Mouse (Mus musculus): ENCODE data around the gene Ltbp4. TPM values are rescaled to one million over a fixed set of nuclear protein-coding genes. Genes with fewer than 3 reads are reported as not detected.

The Ltbp4 gene
- total and polyA plus RNA-seq, 3 experiments: 2.9 to 14.2 TPM; not detected in 1

DNA sequence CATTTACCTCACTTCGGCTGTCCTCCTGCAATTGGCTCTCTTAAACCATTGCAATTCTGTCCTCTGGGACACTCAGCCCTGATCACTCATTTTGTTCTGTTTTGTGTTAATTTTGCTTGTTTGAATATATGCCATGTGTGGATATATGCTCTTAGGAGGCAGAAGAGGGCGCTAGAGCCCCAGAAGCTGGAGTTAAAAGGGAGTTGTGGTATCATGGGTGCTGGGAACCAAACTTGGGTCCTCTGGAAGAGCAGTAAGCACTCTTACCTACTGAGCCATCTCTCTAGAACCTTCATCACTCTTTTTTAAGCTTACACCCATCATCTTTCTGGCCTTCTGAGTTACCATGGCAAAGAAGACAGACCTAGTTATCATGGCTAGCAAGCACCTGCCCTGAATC lies 21.7 kb upstream of the Ltbp4 start:
- TF ChIP-seq SMC3 (IDR thresholded peaks at IDR 0.05; ENCODE audit: low read depth, low read length) (no peak), RCOR1 (IDR thresholded peaks at IDR 0.05; ENCODE audit: low read depth, low read length) (no peak), RAD21 (IDR thresholded peaks at IDR 0.05; ENCODE audit: low read depth, low read length) (peak; percentile 15), POLR2A (IDR thresholded peaks at IDR 0.05; ENCODE audit: control insufficient read depth in 1 of 2, insufficient read depth in 1 of 2, low read depth in 1 of 2, low read length in 2 of 2, poor library complexity in 1 of 2) (no peak), HCFC1 (IDR thresholded peaks at IDR 0.05; ENCODE audit: low read depth, low read length) (no peak), SIN3A (IDR thresholded peaks at IDR 0.05; ENCODE audit: low read length) (no peak), ELF1 (IDR thresholded peaks at IDR 0.05; ENCODE audit: low read depth, low read length) (no peak), ETS1 (IDR thresholded peaks at IDR 0.05; ENCODE audit: low read depth, low read length) (no peak), POLR2AphosphoS5 (IDR thresholded peaks at IDR 0.05; ENCODE audit: borderline replicate concordance, low read depth, low read length) (no peak), TBP (IDR thresholded peaks at IDR 0.05; ENCODE audit: low read depth, low read length) (no peak), CTCF (IDR thresholded peaks at IDR 0.05 in 2 of 3, conservative IDR thresholded peaks at IDR 0.05 in 1 of 3; ENCODE audit: control insufficient read depth in 1 of 3, insufficient read depth in 1 of 3, low read depth in 2 of 3, low read length in 3 of 3, poor library complexity in 1 of 3, severe bottlenecking in 1 of 3) (peak in 2 of 3 experiments; percentile 17 to 22; a peak in 3 of 6 replicates)
- no peak overlapping the region for H3K27ac ChIP-seq (ENCODE audit: control insufficient read depth, low read depth, low read length)
- H3K4me1 ChIP-seq (ENCODE audit: control insufficient read depth in 1 of 2, insufficient read depth in 2 of 2, low read length in 2 of 2): peaks cover 4 to 17% of the 10 kb centered on the region in 2 experiments
- no peak for DNase-seq (ENCODE audit: low read depth, low spot score)
- peaks cover 0 to 17% of the 10 kb centered on the region in 2 experiments; a peak in 2 of 4 replicates for H3K36me3 ChIP-seq (ENCODE audit: control insufficient read depth in 1 of 2, insufficient read depth in 2 of 2, low read length in 2 of 2)
- no peaks in the 10 kb centered on the region for H3K9me3 ChIP-seq (replicated peaks; ENCODE audit: insufficient read depth, low read length)
- H3K79me2 ChIP-seq (ENCODE audit: control insufficient read depth, insufficient read depth, low read length, poor library complexity): peaks cover 3% of the 10 kb centered on the region; the same call in 1 of the 2 replicates
- no peak overlapping the region for H3K9ac ChIP-seq (ENCODE audit: control insufficient read depth, low read depth, low read length, poor library complexity, severe bottlenecking)
- no peak overlapping the region for H3K4me3 ChIP-seq (ENCODE audit: control insufficient read depth in 1 of 2, insufficient read depth in 1 of 2, low read depth in 2 of 2, low read length in 2 of 2)
- H3K27me3 ChIP-seq (ENCODE audit: control insufficient read depth in 1 of 2, insufficient read depth in 2 of 2, low read length in 2 of 2): no peaks in the 10 kb centered on the region

DNA sequence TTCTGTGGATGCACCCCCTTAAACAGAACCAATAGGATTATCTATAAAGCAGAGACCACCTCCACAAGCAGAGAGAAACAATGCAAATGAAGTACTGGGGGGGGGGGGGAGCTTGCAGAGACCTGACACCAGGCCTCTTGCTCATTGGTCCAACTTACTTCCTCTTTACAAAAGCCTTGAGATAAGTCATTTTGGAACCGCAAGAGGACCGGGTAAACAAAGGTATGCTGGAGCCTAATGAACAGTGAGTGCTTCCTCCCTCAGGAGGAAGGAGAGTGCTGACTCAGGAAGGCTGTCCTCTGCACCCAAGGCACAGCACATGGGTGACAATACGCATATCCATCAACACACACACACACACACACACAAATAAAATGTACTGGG lies 20.1 kb upstream of the Ltbp4 start:
- Histone ChIP-seq H3K27me3 (ENCODE audit: control insufficient read depth in 1 of 2, insufficient read depth in 2 of 2, low read length in 2 of 2) (no peaks in the 10 kb centered on the region), H3K4me3 (ENCODE audit: control insufficient read depth in 1 of 2, insufficient read depth in 1 of 2, low read depth in 2 of 2, low read length in 2 of 2) (peak overlapping the region; percentile 58 to 96), H3K36me3 (ENCODE audit: control insufficient read depth in 1 of 2, insufficient read depth in 2 of 2, low read length in 2 of 2) (peaks cover 0 to 18% of the 10 kb centered on the region in 2 experiments; a peak in 2 of 4 replicates), H3K4me1 (ENCODE audit: control insufficient read depth in 1 of 2, insufficient read depth in 2 of 2, low read length in 2 of 2) (peaks cover 4 to 19% of the 10 kb centered on the region in 2 experiments), H3K9me3 (replicated peaks; ENCODE audit: insufficient read depth, low read length) (no peaks in the 10 kb centered on the region), H3K9ac (ENCODE audit: control insufficient read depth, low read depth, low read length, poor library complexity, severe bottlenecking) (peak overlapping the region; percentile 57), H3K79me2 (ENCODE audit: control insufficient read depth, insufficient read depth, low read length, poor library complexity) (peaks cover 3% of the 10 kb centered on the region; the same call in 1 of the 2 replicates), H3K27ac (ENCODE audit: control insufficient read depth, low read depth, low read length) (peak overlapping the region; percentile 85)
- peak; percentile 95 for DNase-seq (ENCODE audit: low read depth, low spot score)
- TF ChIP-seq SIN3A (IDR thresholded peaks at IDR 0.05; ENCODE audit: low read length): peak; percentile 78
- peak; percentile 84 for TF ChIP-seq ETS1 (IDR thresholded peaks at IDR 0.05; ENCODE audit: low read depth, low read length)
- TF ChIP-seq GATA1 (IDR thresholded peaks at IDR 0.05; ENCODE audit: low read depth, low read length): peak; percentile 78
- peak; percentile 69 for TF ChIP-seq MYC (IDR thresholded peaks at IDR 0.05; ENCODE audit: low read depth, low read length)
- no peak for TF ChIP-seq UBTF (IDR thresholded peaks at IDR 0.05; ENCODE audit: borderline replicate concordance, insufficient read depth, low read depth, low read length)
- no peak for TF ChIP-seq USF1 (IDR thresholded peaks at IDR 0.05; ENCODE audit: low read depth, low read length)
- peak; percentile 65; the same call in 1 of the 2 replicates for TF ChIP-seq MXI1 (IDR thresholded peaks at IDR 0.05; ENCODE audit: low read depth, low read length)
- TF ChIP-seq RAD21 (IDR thresholded peaks at IDR 0.05; ENCODE audit: low read depth, low read length): no peak
- no peak for TF ChIP-seq CHD2 (IDR thresholded peaks at IDR 0.05; ENCODE audit: low read length)
- TF ChIP-seq SMC3 (IDR thresholded peaks at IDR 0.05; ENCODE audit: low read depth, low read length): no peak
- TF ChIP-seq EP300 (IDR thresholded peaks at IDR 0.05; ENCODE audit: low read depth in 1 of 2, low read length in 2 of 2): peak; percentile 50 to 67; a peak in 3 of 4 replicates
- peak; percentile 62; the same call in 1 of the 2 replicates for TF ChIP-seq HCFC1 (IDR thresholded peaks at IDR 0.05; ENCODE audit: low read depth, low read length)
- no peak for TF ChIP-seq RCOR1 (IDR thresholded peaks at IDR 0.05; ENCODE audit: low read depth, low read length)
- peak; percentile 94 for TF ChIP-seq MAFK (IDR thresholded peaks at IDR 0.05; ENCODE audit: borderline replicate concordance, low read depth, low read length)
- no peak for TF ChIP-seq MEF2A (IDR thresholded peaks at IDR 0.05; ENCODE audit: extremely low read depth, insufficient replicate concordance, low read depth, low read length, poor library complexity, severe bottlenecking)
- TF ChIP-seq ELF1 (IDR thresholded peaks at IDR 0.05; ENCODE audit: low read depth, low read length): 0 out of 2 replicates have a peak, but pooled peaks have one; percentile 37
- TF ChIP-seq POLR2A (IDR thresholded peaks at IDR 0.05; ENCODE audit: control insufficient read depth in 1 of 2, insufficient read depth in 1 of 2, low read depth in 1 of 2, low read length in 2 of 2, poor library complexity in 1 of 2): peak in 1 of 2 experiments; percentile 68; a peak in 2 of 4 replicates
- 0 out of 2 replicates have a peak, but pooled peaks have one; percentile 26 for TF ChIP-seq TCF12 (IDR thresholded peaks at IDR 0.05; ENCODE audit: low read depth, low read length)
- TF ChIP-seq MAX (IDR thresholded peaks at IDR 0.05; ENCODE audit: low read length): peak; percentile 60
- TF ChIP-seq POLR2AphosphoS5 (IDR thresholded peaks at IDR 0.05; ENCODE audit: borderline replicate concordance, low read depth, low read length): no peak
- no peak for TF ChIP-seq NRF1 (IDR thresholded peaks at IDR 0.05; ENCODE audit: insufficient read depth, low read depth, low read length, poor library complexity, severe bottlenecking)
- TF ChIP-seq CHD1 (IDR thresholded peaks at IDR 0.05; ENCODE audit: low read depth, low read length): no peak
- TF ChIP-seq MAZ (IDR thresholded peaks at IDR 0.05; ENCODE audit: low read depth, low read length): 0 out of 2 replicates have a peak, but pooled peaks have one; percentile 65
- peak; percentile 79 for TF ChIP-seq TBP (IDR thresholded peaks at IDR 0.05; ENCODE audit: low read depth, low read length)
- peak; percentile 66; the same call in 1 of the 2 replicates for TF ChIP-seq NELFE (IDR thresholded peaks at IDR 0.05; ENCODE audit: low read depth, low read length)
